Mouse (Mus musculus): ENCODE data around the gene Bicd2. TPM values are rescaled to one million over a fixed set of nuclear protein-coding genes. Genes with fewer than 3 reads are reported as not detected.

Gene Bicd2
- total and polyA plus RNA-seq, 3 experiments, result 11.6 to 19.9 (median 19.5) TPM

- no peak for ATAC-seq (ENCODE audit: extremely low read depth, insufficient number of reproducible peaks, low FRiP score, poor library complexity, severe bottlenecking)
- Histone ChIP-seq H3K36me3 (replicated peaks) (peaks cover 49% of the 10 kb centered on the region), H3K4me3 (ENCODE audit: low read depth, low read length) (no peak overlapping the region), H3K27me3 (ENCODE audit: insufficient read depth, low read length) (no peaks in the 10 kb centered on the region), H3K4me1 (ENCODE audit: insufficient read depth, low read depth, low read length) (peaks cover 42% of the 10 kb centered on the region), H3K9me3 (replicated peaks) (no peaks in the 10 kb centered on the region)
- TF ChIP-seq POLR2AphosphoS5 (IDR thresholded peaks at IDR 0.05; ENCODE audit: insufficient replicate concordance, low read depth, low read length), result no peak
- TF ChIP-seq CTCF (IDR thresholded peaks at IDR 0.05; ENCODE audit: low read depth, low read length), result no peak
- TF ChIP-seq GATA2 (IDR thresholded peaks at IDR 0.05; ENCODE audit: borderline replicate concordance, low read depth, low read length), result no peak
- no peak for TF ChIP-seq TAL1 (conservative IDR thresholded peaks at IDR 0.05; ENCODE audit: low read depth, low read length)
- TF ChIP-seq GATA1 (IDR thresholded peaks at IDR 0.05; ENCODE audit: borderline replicate concordance, low read length), result no peak
- DNase-seq (ENCODE audit: low spot score), result no peak
Observed at GRCm38 (mm10) chr13:49353422-49353821, 12.0 kb downstream of the Bicd2 start.

GRCm38 (mm10) chr13:49353991-49354507 is 12.7 kb downstream of the Bicd2 start:
- ATAC-seq (ENCODE audit: extremely low read depth, insufficient number of reproducible peaks, low FRiP score, poor library complexity, severe bottlenecking) (no peak), DNase-seq (ENCODE audit: low spot score) (no peak)
- Histone ChIP-seq H3K27me3 (ENCODE audit: insufficient read depth, low read length) (no peaks in the 10 kb centered on the region), H3K4me1 (ENCODE audit: insufficient read depth, low read depth, low read length) (peaks cover 43% of the 10 kb centered on the region), H3K4me3 (ENCODE audit: low read depth, low read length) (no peak overlapping the region), H3K36me3 (replicated peaks) (peaks cover 53% of the 10 kb centered on the region), H3K9me3 (replicated peaks) (no peaks in the 10 kb centered on the region)
- TF ChIP-seq TAL1 (conservative IDR thresholded peaks at IDR 0.05; ENCODE audit: low read depth, low read length), result no peak
- no peak for TF ChIP-seq GATA2 (IDR thresholded peaks at IDR 0.05; ENCODE audit: borderline replicate concordance, low read depth, low read length)
- no peak for TF ChIP-seq GATA1 (IDR thresholded peaks at IDR 0.05; ENCODE audit: borderline replicate concordance, low read length)
- TF ChIP-seq POLR2AphosphoS5 (IDR thresholded peaks at IDR 0.05; ENCODE audit: insufficient replicate concordance, low read depth, low read length), result no peak
- no peak for TF ChIP-seq CTCF (IDR thresholded peaks at IDR 0.05; ENCODE audit: low read depth, low read length)

GRCm38 (mm10) chr13:49355461-49356061 is 14.2 kb downstream of the Bicd2 start:
- Histone ChIP-seq H3K9me3 (replicated peaks) (no peaks in the 10 kb centered on the region), H3K4me1 (ENCODE audit: insufficient read depth, low read depth, low read length) (peaks cover 32% of the 10 kb centered on the region), H3K27me3 (ENCODE audit: insufficient read depth, low read length) (no peaks in the 10 kb centered on the region), H3K4me3 (ENCODE audit: low read depth, low read length) (no peak overlapping the region), H3K36me3 (replicated peaks) (peaks cover 48% of the 10 kb centered on the region)
- ATAC-seq (ENCODE audit: extremely low read depth, insufficient number of reproducible peaks, low FRiP score, poor library complexity, severe bottlenecking), result no peak
- no peak for DNase-seq (ENCODE audit: low spot score)
- TF ChIP-seq CTCF (IDR thresholded peaks at IDR 0.05; ENCODE audit: low read depth, low read length), result no peak
- TF ChIP-seq POLR2AphosphoS5 (IDR thresholded peaks at IDR 0.05; ENCODE audit: insufficient replicate concordance, low read depth, low read length), result no peak
- no peak for TF ChIP-seq GATA2 (IDR thresholded peaks at IDR 0.05; ENCODE audit: borderline replicate concordance, low read depth, low read length)
- TF ChIP-seq GATA1 (IDR thresholded peaks at IDR 0.05; ENCODE audit: borderline replicate concordance, low read length), result no peak
- no peak for TF ChIP-seq TAL1 (conservative IDR thresholded peaks at IDR 0.05; ENCODE audit: low read depth, low read length)

GRCm38 (mm10) chr13:49356090-49356489 is 14.7 kb downstream of the Bicd2 start:
- DNase-seq (ENCODE audit: low spot score) (no peak), ATAC-seq (ENCODE audit: extremely low read depth, insufficient number of reproducible peaks, low FRiP score, poor library complexity, severe bottlenecking) (no peak)
- no peaks in the 10 kb centered on the region for H3K27me3 ChIP-seq (ENCODE audit: insufficient read depth, low read length)
- H3K4me3 ChIP-seq (ENCODE audit: low read depth, low read length), result no peak overlapping the region
- TF ChIP-seq CTCF (IDR thresholded peaks at IDR 0.05; ENCODE audit: low read depth, low read length) (no peak), TAL1 (conservative IDR thresholded peaks at IDR 0.05; ENCODE audit: low read depth, low read length) (no peak), POLR2AphosphoS5 (IDR thresholded peaks at IDR 0.05; ENCODE audit: insufficient replicate concordance, low read depth, low read length) (no peak), GATA2 (IDR thresholded peaks at IDR 0.05; ENCODE audit: borderline replicate concordance, low read depth, low read length) (no peak), GATA1 (IDR thresholded peaks at IDR 0.05; ENCODE audit: borderline replicate concordance, low read length) (no peak)
- no peaks in the 10 kb centered on the region for H3K9me3 ChIP-seq (replicated peaks)
- peaks cover 36% of the 10 kb centered on the region for H3K4me1 ChIP-seq (ENCODE audit: insufficient read depth, low read depth, low read length)
- peaks cover 51% of the 10 kb centered on the region for H3K36me3 ChIP-seq (replicated peaks)

- no peak for TF ChIP-seq GATA2 (IDR thresholded peaks at IDR 0.05; ENCODE audit: borderline replicate concordance, low read depth, low read length)
- TF ChIP-seq TAL1 (conservative IDR thresholded peaks at IDR 0.05; ENCODE audit: low read depth, low read length), result no peak
- TF ChIP-seq POLR2AphosphoS5 (IDR thresholded peaks at IDR 0.05; ENCODE audit: insufficient replicate concordance, low read depth, low read length), result no peak
- TF ChIP-seq CTCF (IDR thresholded peaks at IDR 0.05; ENCODE audit: low read depth, low read length), result no peak
- no peak for TF ChIP-seq GATA1 (IDR thresholded peaks at IDR 0.05; ENCODE audit: borderline replicate concordance, low read length)
- H3K4me3 ChIP-seq (ENCODE audit: low read depth, low read length), result no peak overlapping the region
- no peak for DNase-seq (ENCODE audit: low spot score)
- H3K36me3 ChIP-seq (replicated peaks), result peaks cover 47% of the 10 kb centered on the region
- no peak for ATAC-seq (ENCODE audit: extremely low read depth, insufficient number of reproducible peaks, low FRiP score, poor library complexity, severe bottlenecking)
- H3K27me3 ChIP-seq (ENCODE audit: insufficient read depth, low read length), result no peaks in the 10 kb centered on the region
- no peaks in the 10 kb centered on the region for H3K9me3 ChIP-seq (replicated peaks)
- peaks cover 33% of the 10 kb centered on the region for H3K4me1 ChIP-seq (ENCODE audit: insufficient read depth, low read depth, low read length)
Observed at GRCm38 (mm10) chr13:49357367-49358026, 16.1 kb downstream of the Bicd2 start.

- H3K27me3 ChIP-seq (ENCODE audit: insufficient read depth, low read length), result no peaks in the 10 kb centered on the region
- no peak for ATAC-seq (ENCODE audit: extremely low read depth, insufficient number of reproducible peaks, low FRiP score, poor library complexity, severe bottlenecking)
- TF ChIP-seq POLR2AphosphoS5 (IDR thresholded peaks at IDR 0.05; ENCODE audit: insufficient replicate concordance, low read depth, low read length) (no peak), TAL1 (conservative IDR thresholded peaks at IDR 0.05; ENCODE audit: low read depth, low read length) (no peak), GATA2 (IDR thresholded peaks at IDR 0.05; ENCODE audit: borderline replicate concordance, low read depth, low read length) (no peak), CTCF (IDR thresholded peaks at IDR 0.05; ENCODE audit: low read depth, low read length) (no peak), GATA1 (IDR thresholded peaks at IDR 0.05; ENCODE audit: borderline replicate concordance, low read length) (no peak)
- peaks cover 29% of the 10 kb centered on the region for H3K4me1 ChIP-seq (ENCODE audit: insufficient read depth, low read depth, low read length)
- H3K4me3 ChIP-seq (ENCODE audit: low read depth, low read length), result no peak overlapping the region
- no peak for DNase-seq (ENCODE audit: low spot score)
- H3K36me3 ChIP-seq (replicated peaks), result peaks cover 43% of the 10 kb centered on the region
- H3K9me3 ChIP-seq (replicated peaks), result no peaks in the 10 kb centered on the region
Observed at GRCm38 (mm10) chr13:49358184-49358583, 16.8 kb downstream of the Bicd2 start.
